ENCODE assay signal across 18 mouse cellular contexts in the genomic region with DNA sequence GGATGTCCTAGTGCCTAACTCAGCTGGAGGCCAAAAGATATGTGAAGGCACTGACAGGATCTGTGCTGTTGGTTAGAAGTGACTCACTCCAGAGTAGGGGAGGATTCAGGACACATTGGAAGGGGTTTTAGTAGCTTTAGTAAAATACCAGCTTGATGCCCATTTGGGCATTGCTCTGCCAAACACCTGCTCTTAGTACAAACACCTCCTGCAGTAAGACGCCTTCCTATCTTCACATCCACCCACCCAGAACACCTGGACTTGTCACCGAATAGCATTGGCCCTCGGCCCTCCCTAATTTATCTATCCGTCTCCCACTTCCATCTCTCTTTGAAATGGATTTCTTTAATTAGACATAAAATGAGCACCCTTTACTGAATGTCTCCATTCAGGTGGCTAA.
DNase-seq lines count a peak whose midpoint lies in the region; ATAC-seq and TF ChIP-seq lines count a peak whose summit lies in the region.
"Had no signal": no experiment of that assay in that cellular context is flagged by ENCODE, and none has a peak within 500 bp of the region (broad histone marks: within the 10 kb centered on the region; RNA-seq: fewer than 3 reads in every experiment).

No protein-coding gene starts in this region.

- H3K27ac ChIP-seq in left cerebral cortex, adult 2 months = no peak overlapping the region
- H3K27ac ChIP-seq in liver, embryonic 11.5 days (ENCODE audit: low read depth, low read length) = no peak overlapping the region
- H3K27ac ChIP-seq: embryonic facial prominence, embryonic 12.5 days; gastrocnemius, adult 2 months; heart, embryonic 13.5 days; hindbrain, embryonic 12.5 days had no signal

- H3K27me3 ChIP-seq in liver, embryonic 11.5 days (replicated peaks; ENCODE audit: control insufficient read depth, insufficient read depth, low read length) = no peaks in the 10 kb centered on the region
- H3K27me3 ChIP-seq: embryonic facial prominence, embryonic 12.5 days; heart, embryonic 13.5 days; hindbrain, embryonic 12.5 days had no signal

- no peak overlapping the region for H3K4me3 ChIP-seq in left cerebral cortex, adult 2 months
- H3K4me3 ChIP-seq in liver, embryonic 11.5 days (ENCODE audit: low read depth, low read length) = no peak overlapping the region
- H3K4me3 ChIP-seq: embryonic facial prominence, embryonic 12.5 days; gastrocnemius, adult 2 months; heart, embryonic 13.5 days; hindbrain, embryonic 12.5 days had no signal

- no peaks in the 10 kb centered on the region for H3K36me3 ChIP-seq in liver, embryonic 11.5 days (ENCODE audit: control insufficient read depth, insufficient read depth, low read length)
- H3K36me3 ChIP-seq: embryonic facial prominence, embryonic 12.5 days; heart, embryonic 13.5 days; hindbrain, embryonic 12.5 days had no signal

- no peaks in the 10 kb centered on the region for H3K4me1 ChIP-seq in liver, embryonic 11.5 days (replicated peaks; ENCODE audit: control insufficient read depth, insufficient read depth, low read length)

- DNase-seq in heart, adult 11 months = peak; percentile 59
- no peak for DNase-seq in heart, postnatal 14 days
- DNase-seq in left cerebral cortex, adult 2 months (ENCODE audit: extremely low spot score in 1 of 2, low spot score in 2 of 2) = peak; percentile 9 to 25
- DNase-seq in left cerebral cortex, postnatal 4 days = no peak
- DNase-seq in right cerebral cortex, adult 2 months (ENCODE audit: low spot score in 2 of 2) = peak; percentile 31 to 55
- no peak for DNase-seq in right cerebral cortex, postnatal 10 days (ENCODE audit: low spot score in 2 of 2)
- no peak for DNase-seq in liver, embryonic 11.5 days (ENCODE audit: low spot score)
- DNase-seq: adrenal gland, postnatal 10 days; cerebellum, adult 11-12 months; cerebellum, adult 9-10 months; cerebellum, postnatal 25 days; gastrocnemius, adult 2 months; gastrocnemius, postnatal 25 days; heart, postnatal 4 days had no signal

- no peak overlapping the region for H3K4me2 ChIP-seq in liver, embryonic 11.5 days
- H3K4me2 ChIP-seq: embryonic facial prominence, embryonic 12.5 days; heart, embryonic 13.5 days; hindbrain, embryonic 12.5 days had no signal

- no peaks in the 10 kb centered on the region for H3K9me3 ChIP-seq in liver, embryonic 11.5 days (ENCODE audit: control insufficient read depth, low read length)
- H3K9me3 ChIP-seq: embryonic facial prominence, embryonic 12.5 days; heart, embryonic 13.5 days; hindbrain, embryonic 12.5 days had no signal

- ATAC-seq in liver, embryonic 11.5 days (replicated peaks; ENCODE audit: low FRiP score) = no peak
- ATAC-seq: forebrain, embryonic 16.5 days had no signal

- 93% methylated on average over 4 of the region's 4 CpGs for WGBS in liver, embryonic 11.5 days

- no peak for TF ChIP-seq CTCF in left cerebral cortex, adult 2 months (IDR thresholded peaks at IDR 0.05)

- H3K9ac ChIP-seq in liver, embryonic 11.5 days (ENCODE audit: low read depth, low read length) = no peak overlapping the region
- H3K9ac ChIP-seq: embryonic facial prominence, embryonic 12.5 days; heart, embryonic 13.5 days; hindbrain, embryonic 12.5 days had no signal

- intact Hi-C loops in heart, postnatal 14 days (cut with DNase I) = no loop called here
- intact Hi-C loops in left cerebral cortex, adult 2 months (cut with DNase I) = no loop called here
- intact Hi-C loops in left cerebral cortex, postnatal 4 days (cut with DNase I) = no loop called here

Comparison
In these comparisons a context has a peak if more than half of its experiments do, and no peak if none do; other contexts are left out.
1. DNase-seq: peak in heart, adult 11 months (single experiment), left cerebral cortex, adult 2 months (2 of 2) and right cerebral cortex, adult 2 months (2 of 2); none in heart, postnatal 14 days (0 of 2), left cerebral cortex, postnatal 4 days (single experiment), right cerebral cortex, postnatal 10 days (0 of 2) and liver, embryonic 11.5 days (single experiment).